Mouse (Mus musculus) small intestine, adult 2 months (tissue): ENCODE data around the gene Krt28.

Experiments
- CTCF ChIP-seq: fragments of 200-500 bp; IDR thresholded peaks from 2 replicates; pipeline ENCODE4 v1.5.1; 2012; ENCODE audit warnings: low read depth, mild to moderate bottlenecking, control low read depth, inconsistent platforms, low read length, moderate library complexity, mixed read lengths; ENCODE audit not compliant: insufficient replicate concordance, insufficient read length; ENCODE audit errors: extremely low read depth
- POLR2A ChIP-seq: fragments of 200-500 bp; IDR thresholded peaks from 2 replicates; pipeline ENCODE4 v1.6.1; 2012; ENCODE audit warnings: low read depth, mild to moderate bottlenecking, control low read depth, inconsistent platforms, low read length, moderate library complexity

DNA sequence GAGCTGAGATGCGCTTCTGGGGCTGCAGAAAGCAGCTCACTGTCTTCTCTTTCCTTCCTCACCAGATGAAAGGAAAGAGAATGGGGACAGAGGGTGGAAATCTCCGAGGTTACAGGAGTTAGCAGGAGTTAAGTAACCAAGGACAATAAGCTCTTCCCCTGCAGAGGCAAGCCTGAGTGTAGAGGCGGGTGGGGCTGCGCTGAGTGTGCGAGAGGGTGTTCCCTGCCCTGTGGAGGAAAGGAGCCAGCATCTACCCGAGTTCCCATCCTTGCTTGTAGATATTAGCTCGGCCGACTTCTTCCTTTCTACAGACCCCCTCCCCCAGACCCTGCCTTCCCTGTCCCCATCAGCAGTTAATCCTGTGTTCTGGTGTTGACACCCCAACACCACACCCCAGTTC, 24.1 kb upstream of the Krt28 start:
- TF ChIP-seq POLR2A (no peak), CTCF (no peak)
